Mouse (Mus musculus) liver, postnatal 0 days (tissue): ENCODE data around the gene Kras.

ENCODE experiments used
- CTCF ChIP-seq: sonication (generic); IDR thresholded peaks from 2 replicates; pipeline ENCODE4 v1.5.1; 2016; ENCODE audit warnings: antibody characterized with exemption, low read depth
- EP300 ChIP-seq: IDR thresholded peaks from 2 replicates; pipeline ENCODE4 v1.6.1; 2016; ENCODE audit warnings: antibody characterized with exemption, low read depth, mild to moderate bottlenecking

- TF ChIP-seq CTCF (no peak), EP300 (no peak)
Measured at GRCm38 (mm10) chr6:145273971-145274620, 24.1 kb upstream of the Kras start.
